Mouse (Mus musculus) midbrain, embryonic 10.5 days (tissue): ENCODE data around the gene C130050O18Rik. TPM values are rescaled to one million over a fixed set of nuclear protein-coding genes. Genes with fewer than 3 reads are reported as not detected.

ENCODE experiments used
- DNase-seq: peaks from one replicate; pipeline ENCODE4 v3.0.0-alpha.2; 2017; ENCODE audit warnings: low spot score
- H3K27ac ChIP-seq: fragments of 300-500 bp; sonication (generic); replicated peaks from 2 replicates; pipeline ENCODE4 v1.5.1; 2016; ENCODE audit warnings: mild to moderate bottlenecking
- H3K27me3 ChIP-seq: fragments of 300-500 bp; sonication (generic); 2 replicates; pipeline ENCODE4 v1.6.1; 2016; ENCODE audit warnings: low read depth, mild to moderate bottlenecking; ENCODE audit not compliant: poor library complexity, severe bottlenecking
- H3K36me3 ChIP-seq: fragments of 300-500 bp; sonication (generic); 2 replicates; pipeline ENCODE4 v1.6.1; 2016; ENCODE audit warnings: mild to moderate bottlenecking, moderate library complexity
- H3K4me1 ChIP-seq: fragments of 300-500 bp; sonication (generic); 2 replicates; pipeline ENCODE4 v1.6.1; 2016
- H3K4me3 ChIP-seq: fragments of 300-500 bp; sonication (generic); 2 replicates; pipeline ENCODE4 v1.5.1; 2016; ENCODE audit warnings: mild to moderate bottlenecking, moderate library complexity
- H3K9me3 ChIP-seq: fragments of 300-500 bp; sonication (generic); replicated peaks from 2 replicates; pipeline ENCODE4 v1.6.1; 2016; ENCODE audit warnings: mild to moderate bottlenecking
- whole genome bisulfite sequencing: fragments of 180-500 bp; shearing (Covaris S2); methylation state at CpG from one replicate; pipeline ENCODE4 v1.1.7; 2016; 5-methylcytosine and 5-hydroxymethylcytosine counted together
- polyA plus RNA-seq: library from polyadenylated mRNA; unstranded; fragments of >200 nt; fragmentation: Nextera tagmentation; extraction: Ambion mirVana; gene quantifications from 2 replicates; pipeline ENCODE4 v1.2.1, GENCODE M21; 2016

Gene C130050O18Rik
- polyA plus RNA-seq, 1 experiment from 2014 or later, result 0.32 TPM

GRCm38 (mm10) chr5:139371631-139372401 lies 33.3 kb upstream of the C130050O18Rik start:
- H3K27ac ChIP-seq, result peak overlapping the region; percentile 95
- no peaks in the 10 kb centered on the region for H3K27me3 ChIP-seq
- H3K36me3 ChIP-seq, result no peaks in the 10 kb centered on the region
- H3K4me1 ChIP-seq, result peaks cover 43% of the 10 kb centered on the region
- peak; percentile 91 for DNase-seq
- WGBS, result 2% methylated on average over 39 of the region's 39 CpGs
- H3K4me3 ChIP-seq, result peak overlapping the region; percentile 76
- no peaks in the 10 kb centered on the region for H3K9me3 ChIP-seq

- no peak overlapping the region for H3K27ac ChIP-seq
- H3K36me3 ChIP-seq, result no peaks in the 10 kb centered on the region
- no peak for DNase-seq
- H3K4me1 ChIP-seq, result peaks cover 49% of the 10 kb centered on the region
- H3K4me3 ChIP-seq, result no peak overlapping the region
- WGBS, result 87% methylated on average over 3 of the region's 3 CpGs
- H3K9me3 ChIP-seq, result no peaks in the 10 kb centered on the region
- H3K27me3 ChIP-seq, result no peaks in the 10 kb centered on the region
These were observed 32.0 kb upstream of the C130050O18Rik start for GRCm38 (mm10) chr5:139373126-139373525.

GRCm38 (mm10) chr5:139373889-139374444 lies 31.1 kb upstream of the C130050O18Rik start:
- no peak overlapping the region for H3K4me3 ChIP-seq
- 89% methylated on average over 6 of the region's 6 CpGs for WGBS
- H3K27me3 ChIP-seq, result no peaks in the 10 kb centered on the region
- no peaks in the 10 kb centered on the region for H3K9me3 ChIP-seq
- H3K4me1 ChIP-seq, result peaks cover 55% of the 10 kb centered on the region
- no peaks in the 10 kb centered on the region for H3K36me3 ChIP-seq
- DNase-seq, result no peak
- H3K27ac ChIP-seq, result no peak overlapping the region

GRCm38 (mm10) chr5:139374841-139375240 lies 30.2 kb upstream of the C130050O18Rik start:
- Histone ChIP-seq H3K9me3 (no peaks in the 10 kb centered on the region), H3K4me3 (no peak overlapping the region), H3K27ac (no peak overlapping the region), H3K27me3 (no peaks in the 10 kb centered on the region), H3K36me3 (no peaks in the 10 kb centered on the region), H3K4me1 (peaks cover 59% of the 10 kb centered on the region)
- 89% methylated on average over 2 of the region's 2 CpGs for WGBS
- no peak for DNase-seq

- Histone ChIP-seq H3K27ac (peak within 1 kb of the TSS; percentile 85; the same call in 1 of the 2 replicates), H3K36me3 (no peaks in the 10 kb centered on the region), H3K9me3 (no peaks in the 10 kb centered on the region), H3K27me3 (0 out of 2 replicates have a peak, but pooled peaks cover 5% of the 10 kb centered on the region), H3K4me3 (no peak within 1 kb of the TSS), H3K4me1 (peaks cover 54% of the 10 kb centered on the region)
- no peak for DNase-seq
- 84% methylated on average over 18 of the region's 18 CpGs for WGBS
These were observed 27.4 kb upstream of the C130050O18Rik start, which contains the start of gene Gpr146 for GRCm38 (mm10) chr5:139377468-139378270. Gene Gpr146, plus strand, starts transcription at chr5:139377697.

GRCm38 (mm10) chr5:139378271-139378556 lies 26.9 kb upstream of the C130050O18Rik start:
- H3K27ac ChIP-seq, result peak overlapping the region; percentile 85; the same call in 1 of the 2 replicates
- no peak for DNase-seq
- no peaks in the 10 kb centered on the region for H3K9me3 ChIP-seq
- no peaks in the 10 kb centered on the region for H3K36me3 ChIP-seq
- peaks cover 54% of the 10 kb centered on the region for H3K4me1 ChIP-seq
- H3K4me3 ChIP-seq, result no peak overlapping the region
- 0 out of 2 replicates have a peak, but pooled peaks cover 5% of the 10 kb centered on the region for H3K27me3 ChIP-seq
- WGBS, result 94% methylated on average over 7 of the region's 7 CpGs

- 57% methylated on average over 21 of the region's 21 CpGs for WGBS
- peaks cover 55% of the 10 kb centered on the region for H3K4me1 ChIP-seq
- H3K27ac ChIP-seq, result peak overlapping the region; percentile 85
- H3K36me3 ChIP-seq, result no peaks in the 10 kb centered on the region
- DNase-seq, result peak; percentile 52
- no peaks in the 10 kb centered on the region for H3K9me3 ChIP-seq
- no peak overlapping the region for H3K4me3 ChIP-seq
- H3K27me3 ChIP-seq, result 0 out of 2 replicates have a peak, but pooled peaks cover 5% of the 10 kb centered on the region
These were observed 26.0 kb upstream of the C130050O18Rik start for GRCm38 (mm10) chr5:139378986-139379629.

- H3K4me3 ChIP-seq, result peak overlapping the region; percentile 79
- H3K4me1 ChIP-seq, result peaks cover 60% of the 10 kb centered on the region
- H3K27ac ChIP-seq, result peak overlapping the region; percentile 85
- H3K36me3 ChIP-seq, result no peaks in the 10 kb centered on the region
- H3K9me3 ChIP-seq, result no peaks in the 10 kb centered on the region
- no peak for DNase-seq
- H3K27me3 ChIP-seq, result 0 out of 2 replicates have a peak, but pooled peaks cover 5% of the 10 kb centered on the region
- 23% methylated on average over 8 of the region's 8 CpGs for WGBS
These were observed 25.2 kb upstream of the C130050O18Rik start for GRCm38 (mm10) chr5:139379771-139380384.

GRCm38 (mm10) chr5:139380385-139381248 lies 24.5 kb upstream of the C130050O18Rik start:
- Histone ChIP-seq H3K36me3 (no peaks in the 10 kb centered on the region), H3K9me3 (no peaks in the 10 kb centered on the region), H3K4me3 (peak overlapping the region; percentile 79), H3K4me1 (peaks cover 61% of the 10 kb centered on the region), H3K27me3 (0 out of 2 replicates have a peak, but pooled peaks cover 5% of the 10 kb centered on the region), H3K27ac (peak overlapping the region; percentile 85)
- DNase-seq, result peak; percentile 87
- 2% methylated on average over 73 of the region's 73 CpGs for WGBS

- Histone ChIP-seq H3K27me3 (0 out of 2 replicates have a peak, but pooled peaks cover 5% of the 10 kb centered on the region), H3K36me3 (no peaks in the 10 kb centered on the region), H3K4me1 (peaks cover 64% of the 10 kb centered on the region), H3K4me3 (no peak overlapping the region), H3K27ac (peak overlapping the region; percentile 30), H3K9me3 (no peaks in the 10 kb centered on the region)
- 84% methylated on average over 18 of the region's 18 CpGs for WGBS
- DNase-seq, result no peak
These were observed 23.2 kb upstream of the C130050O18Rik start for GRCm38 (mm10) chr5:139381586-139382513.
